Mouse (Mus musculus): ENCODE data around the gene Arhgef38. TPM values are rescaled to one million over a fixed set of nuclear protein-coding genes. Genes with fewer than 3 reads are reported as not detected.

Gene Arhgef38
- total and polyA plus RNA-seq, 2 experiments from 2014 or later = 0.01 TPM; not detected in 1

- 76% methylated on average over 6 of the region's 6 CpGs for WGBS
- no peak overlapping the region for H3K9ac ChIP-seq (replicated peaks; ENCODE audit: low read depth, low read length)
- no peak overlapping the region for H3K27ac ChIP-seq (ENCODE audit: low read depth)
- DNase-seq (ENCODE audit: low spot score) (no peak), ATAC-seq (ENCODE audit: insufficient read depth, low read depth) (no peak)
- no peaks in the 10 kb centered on the region for H3K9me3 ChIP-seq (replicated peaks; ENCODE audit: control insufficient read depth, low read length)
- H3K36me3 ChIP-seq (replicated peaks; ENCODE audit: control insufficient read depth, insufficient read depth, low read length) = no peaks in the 10 kb centered on the region
- TF ChIP-seq EP300 (IDR thresholded peaks at IDR 0.05; ENCODE audit: low read depth) (no peak), CTCF (IDR thresholded peaks at IDR 0.05; ENCODE audit: low read depth) (no peak)
- H3K4me1 ChIP-seq (ENCODE audit: control insufficient read depth, insufficient read depth) = no peaks in the 10 kb centered on the region
- H3K4me3 ChIP-seq (ENCODE audit: low read depth, low read length) = no peak overlapping the region
- H3K27me3 ChIP-seq (ENCODE audit: control insufficient read depth, insufficient read depth, low read length) = no peaks in the 10 kb centered on the region
- H3K4me2 ChIP-seq (ENCODE audit: low read depth, low read length) = no peak overlapping the region
Observed at GRCm38 (mm10) chr3:133163913-133164406, 70.8 kb downstream of the Arhgef38 start.

GRCm38 (mm10) chr3:133163174-133163573 is 71.6 kb downstream of the Arhgef38 start:
- H3K4me2 ChIP-seq (ENCODE audit: low read depth, low read length) = no peak overlapping the region
- no peak overlapping the region for H3K27ac ChIP-seq (ENCODE audit: low read depth)
- no peak for TF ChIP-seq CTCF (IDR thresholded peaks at IDR 0.05; ENCODE audit: low read depth)
- TF ChIP-seq EP300 (IDR thresholded peaks at IDR 0.05; ENCODE audit: low read depth) = no peak
- DNase-seq (ENCODE audit: low spot score) = no peak
- no peaks in the 10 kb centered on the region for H3K27me3 ChIP-seq (ENCODE audit: control insufficient read depth, insufficient read depth, low read length)
- H3K36me3 ChIP-seq (replicated peaks; ENCODE audit: control insufficient read depth, insufficient read depth, low read length) = no peaks in the 10 kb centered on the region
- ATAC-seq (ENCODE audit: insufficient read depth, low read depth) = no peak
- H3K9ac ChIP-seq (replicated peaks; ENCODE audit: low read depth, low read length) = no peak overlapping the region
- H3K4me1 ChIP-seq (ENCODE audit: control insufficient read depth, insufficient read depth) = no peaks in the 10 kb centered on the region
- H3K4me3 ChIP-seq (ENCODE audit: low read depth, low read length) = no peak overlapping the region
- no peaks in the 10 kb centered on the region for H3K9me3 ChIP-seq (replicated peaks; ENCODE audit: control insufficient read depth, low read length)
- 71% methylated on average over 7 of the region's 7 CpGs for WGBS

GRCm38 (mm10) chr3:133161407-133161806 is 73.3 kb downstream of the Arhgef38 start:
- Histone ChIP-seq H3K9ac (replicated peaks; ENCODE audit: low read depth, low read length) (no peak overlapping the region), H3K9me3 (replicated peaks; ENCODE audit: control insufficient read depth, low read length) (no peaks in the 10 kb centered on the region), H3K4me1 (ENCODE audit: control insufficient read depth, insufficient read depth) (no peaks in the 10 kb centered on the region), H3K36me3 (replicated peaks; ENCODE audit: control insufficient read depth, insufficient read depth, low read length) (no peaks in the 10 kb centered on the region), H3K27ac (ENCODE audit: low read depth) (no peak overlapping the region), H3K4me3 (ENCODE audit: low read depth, low read length) (no peak overlapping the region), H3K27me3 (ENCODE audit: control insufficient read depth, insufficient read depth, low read length) (no peaks in the 10 kb centered on the region), H3K4me2 (ENCODE audit: low read depth, low read length) (no peak overlapping the region)
- TF ChIP-seq CTCF (IDR thresholded peaks at IDR 0.05; ENCODE audit: low read depth) = no peak
- TF ChIP-seq EP300 (IDR thresholded peaks at IDR 0.05; ENCODE audit: low read depth) = no peak
- no peak for ATAC-seq (ENCODE audit: insufficient read depth, low read depth)
- WGBS = 93% methylated on average over 1 of the region's 1 CpGs
- no peak for DNase-seq (ENCODE audit: low spot score)

GRCm38 (mm10) chr3:133158260-133158659 is 76.5 kb downstream of the Arhgef38 start:
- no peak overlapping the region for H3K4me3 ChIP-seq (ENCODE audit: low read depth, low read length)
- no peaks in the 10 kb centered on the region for H3K36me3 ChIP-seq (replicated peaks; ENCODE audit: control insufficient read depth, insufficient read depth, low read length)
- H3K9me3 ChIP-seq (replicated peaks; ENCODE audit: control insufficient read depth, low read length) = no peaks in the 10 kb centered on the region
- TF ChIP-seq CTCF (IDR thresholded peaks at IDR 0.05; ENCODE audit: low read depth) (no peak), EP300 (IDR thresholded peaks at IDR 0.05; ENCODE audit: low read depth) (no peak)
- no peaks in the 10 kb centered on the region for H3K4me1 ChIP-seq (ENCODE audit: control insufficient read depth, insufficient read depth)
- no peak overlapping the region for H3K27ac ChIP-seq (ENCODE audit: low read depth)
- no peaks in the 10 kb centered on the region for H3K27me3 ChIP-seq (ENCODE audit: control insufficient read depth, insufficient read depth, low read length)
- H3K9ac ChIP-seq (replicated peaks; ENCODE audit: low read depth, low read length) = no peak overlapping the region
- H3K4me2 ChIP-seq (ENCODE audit: low read depth, low read length) = no peak overlapping the region
- DNase-seq (ENCODE audit: low spot score) (no peak), ATAC-seq (ENCODE audit: insufficient read depth, low read depth) (no peak)
- 79% methylated on average over 5 of the region's 5 CpGs for WGBS

- Histone ChIP-seq H3K4me3 (ENCODE audit: low read depth, low read length) (no peak overlapping the region), H3K27ac (ENCODE audit: low read depth) (no peak overlapping the region), H3K9me3 (replicated peaks; ENCODE audit: control insufficient read depth, low read length) (no peaks in the 10 kb centered on the region), H3K27me3 (ENCODE audit: control insufficient read depth, insufficient read depth, low read length) (no peaks in the 10 kb centered on the region), H3K9ac (replicated peaks; ENCODE audit: low read depth, low read length) (no peak overlapping the region), H3K4me2 (ENCODE audit: low read depth, low read length) (no peak overlapping the region), H3K36me3 (replicated peaks; ENCODE audit: control insufficient read depth, insufficient read depth, low read length) (no peaks in the 10 kb centered on the region), H3K4me1 (ENCODE audit: control insufficient read depth, insufficient read depth) (no peaks in the 10 kb centered on the region)
- DNase-seq (ENCODE audit: low spot score) = no peak
- no peak for ATAC-seq (ENCODE audit: insufficient read depth, low read depth)
- TF ChIP-seq EP300 (IDR thresholded peaks at IDR 0.05; ENCODE audit: low read depth) (no peak), CTCF (IDR thresholded peaks at IDR 0.05; ENCODE audit: low read depth) (no peak)
- WGBS = 83% methylated on average over 8 of the region's 8 CpGs
Observed at GRCm38 (mm10) chr3:133154683-133155082, 80.1 kb downstream of the Arhgef38 start.

GRCm38 (mm10) chr3:133153629-133154028 is 81.1 kb downstream of the Arhgef38 start:
- no peak for DNase-seq (ENCODE audit: low spot score)
- no peak for ATAC-seq (ENCODE audit: insufficient read depth, low read depth)
- H3K36me3 ChIP-seq (replicated peaks; ENCODE audit: control insufficient read depth, insufficient read depth, low read length) = no peaks in the 10 kb centered on the region
- H3K9me3 ChIP-seq (replicated peaks; ENCODE audit: control insufficient read depth, low read length) = no peaks in the 10 kb centered on the region
- H3K4me2 ChIP-seq (ENCODE audit: low read depth, low read length) = no peak overlapping the region
- H3K27me3 ChIP-seq (ENCODE audit: control insufficient read depth, insufficient read depth, low read length) = no peaks in the 10 kb centered on the region
- no peak overlapping the region for H3K9ac ChIP-seq (replicated peaks; ENCODE audit: low read depth, low read length)
- no peak for TF ChIP-seq EP300 (IDR thresholded peaks at IDR 0.05; ENCODE audit: low read depth)
- TF ChIP-seq CTCF (IDR thresholded peaks at IDR 0.05; ENCODE audit: low read depth) = no peak
- no peak overlapping the region for H3K4me3 ChIP-seq (ENCODE audit: low read depth, low read length)
- H3K4me1 ChIP-seq (ENCODE audit: control insufficient read depth, insufficient read depth) = no peaks in the 10 kb centered on the region
- no peak overlapping the region for H3K27ac ChIP-seq (ENCODE audit: low read depth)
- 64% methylated on average over 6 of the region's 6 CpGs for WGBS

Measured in heart, postnatal 0 days (tissue).